Mouse (Mus musculus) spleen, adult 12 weeks (tissue): ENCODE results near the gene Creb3l2.
"Not testable (repeated sequence)": the region's sequence is repeated elsewhere in the genome, so short reads cannot be mapped to it uniquely, and the experiment has no call there.

Source experiments
- DNase-seq: peaks from one replicate; pipeline ENCODE4 v3.0.0; 2022; ENCODE audit warnings: low spot score

The Creb3l2 gene

DNA sequence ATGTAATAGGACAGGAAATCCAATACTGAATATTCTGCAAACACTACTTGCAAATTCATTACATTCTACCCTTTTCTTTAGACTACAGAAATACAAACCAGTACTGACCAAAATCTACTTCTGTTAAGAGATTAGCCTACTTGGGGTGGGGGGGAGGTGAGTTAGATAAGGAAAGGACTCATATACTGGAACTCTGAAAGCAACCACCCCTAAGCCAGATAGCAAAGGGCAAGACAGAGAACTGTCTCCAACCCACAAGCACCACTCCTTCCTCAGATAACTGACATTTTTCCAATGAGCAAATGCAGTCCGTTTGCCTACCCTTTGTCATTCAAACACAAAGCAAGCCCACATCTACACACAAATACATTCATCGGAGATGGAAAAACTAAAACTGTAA, 32.1 kb downstream of the Creb3l2 start:
- no peak for DNase-seq

DNA sequence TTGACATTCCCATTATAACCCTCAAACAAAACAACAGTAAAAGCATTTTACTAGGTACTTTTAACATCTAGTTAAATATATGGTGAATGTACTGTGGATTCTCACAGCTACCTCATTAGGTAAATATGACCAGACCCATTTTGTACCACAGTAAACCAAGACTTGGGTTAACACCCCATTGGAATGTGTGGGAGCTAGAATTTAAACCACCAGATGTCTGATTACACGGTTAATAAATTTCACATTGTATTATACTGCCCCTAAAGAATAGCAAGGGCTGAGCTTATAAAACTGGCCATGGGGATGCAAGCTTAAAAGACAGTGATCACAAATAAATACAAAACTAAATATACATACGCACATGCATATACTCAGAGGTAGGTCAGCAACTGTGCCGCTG, 34.1 kb downstream of the Creb3l2 start:
- no peak for DNase-seq

DNA sequence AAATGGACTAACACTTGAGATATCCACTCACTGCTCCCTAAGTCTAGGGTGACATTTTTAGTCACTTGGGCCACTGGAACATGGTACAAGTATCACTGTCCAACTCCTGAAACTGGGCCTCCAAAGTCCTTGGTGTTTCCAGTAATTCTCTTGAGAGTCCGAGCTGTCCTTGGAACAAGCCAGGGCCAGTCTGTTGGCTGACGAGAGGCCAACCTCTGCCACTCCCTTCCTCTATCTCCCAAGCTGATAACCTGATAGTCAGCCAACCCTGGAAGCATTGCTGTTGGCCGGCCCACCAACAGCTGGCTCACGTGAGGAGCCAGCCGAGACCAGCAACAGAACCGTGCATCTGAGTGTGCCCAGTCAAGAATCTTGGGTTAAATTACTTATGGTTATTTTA, 35.0 kb downstream of the Creb3l2 start:
- DNase-seq = no peak

GRCm38 (mm10) chr6:37406018-37406417, 35.9 kb downstream of the Creb3l2 start:
- no peak for DNase-seq

DNA sequence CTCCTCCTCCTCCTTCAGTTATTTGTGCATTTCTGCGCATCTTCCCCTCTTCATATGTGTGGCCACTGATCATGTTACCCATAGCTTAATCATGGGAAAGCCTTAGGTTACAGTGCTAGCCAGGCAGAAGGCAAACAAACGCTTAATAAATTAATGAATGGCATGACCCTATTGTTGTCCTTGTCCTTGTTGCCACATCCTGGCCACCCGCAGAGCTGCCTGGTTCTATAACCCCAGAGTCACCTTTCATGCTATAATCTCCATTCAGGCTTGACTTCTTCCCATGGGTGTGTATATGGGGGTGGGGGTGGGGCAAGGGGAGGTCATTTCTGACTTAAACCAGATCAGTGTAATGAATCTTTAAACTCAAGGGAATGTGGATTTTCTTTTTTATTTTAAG, 37.6 kb downstream of the Creb3l2 start:
- no peak for DNase-seq

GRCm38 (mm10) chr6:37401928-37402327, 40.0 kb downstream of the Creb3l2 start:
- no peak for DNase-seq

DNA sequence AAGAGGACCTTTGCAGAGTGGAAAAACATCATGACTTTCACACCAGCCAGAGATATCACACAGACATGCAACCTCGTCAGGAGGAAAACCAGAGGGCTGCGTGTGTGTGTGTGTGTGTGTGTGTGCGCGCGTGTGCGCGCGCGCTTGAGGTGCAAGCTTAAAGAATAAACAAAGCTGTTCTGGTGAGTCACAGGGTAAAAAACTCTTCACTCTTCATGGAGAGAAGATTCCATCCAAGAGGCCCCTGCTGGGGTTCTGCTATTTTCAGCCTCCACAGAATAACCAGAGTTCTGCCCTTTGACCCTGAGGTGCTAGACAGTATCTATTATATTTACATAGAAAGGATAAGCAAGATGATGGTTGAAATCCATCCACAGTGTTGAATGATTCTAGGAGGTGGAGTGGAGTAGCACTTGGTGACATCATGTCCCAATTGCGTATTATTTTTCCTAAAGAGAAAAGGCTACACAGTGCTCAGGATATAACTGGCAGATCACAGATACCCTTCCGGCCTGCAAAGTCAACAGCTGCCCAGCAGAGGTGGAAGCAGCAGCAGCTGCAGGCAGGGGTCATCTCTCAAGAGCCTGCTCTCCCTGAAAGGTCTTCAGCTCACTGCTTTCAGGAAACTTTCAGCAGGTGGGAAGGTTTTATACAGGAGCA, 41.0 kb downstream of the Creb3l2 start:
- no peak for DNase-seq

DNA sequence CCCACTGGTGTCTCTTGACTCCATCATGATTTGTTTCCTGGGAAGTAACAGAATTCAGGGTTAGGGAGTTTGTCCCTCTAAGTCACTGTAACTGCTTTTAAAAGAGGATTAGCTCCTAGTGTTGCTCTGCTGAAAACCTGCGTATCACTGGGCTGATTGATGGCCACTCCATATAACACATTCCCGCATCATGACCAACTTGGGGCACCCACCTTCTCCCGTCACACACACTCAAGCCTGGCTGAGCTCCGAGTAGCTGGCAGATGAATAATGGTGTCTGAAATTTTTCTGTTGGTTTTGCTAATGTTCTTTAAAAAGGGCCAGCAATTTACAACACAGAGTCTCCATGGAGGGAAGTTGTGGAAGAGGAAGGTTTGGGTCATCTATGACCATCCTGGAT, 41.8 kb downstream of the Creb3l2 start:
- DNase-seq = no peak

- no peak for DNase-seq
Measured at GRCm38 (mm10) chr6:37398943-37399342, 43.0 kb downstream of the Creb3l2 start.

DNA sequence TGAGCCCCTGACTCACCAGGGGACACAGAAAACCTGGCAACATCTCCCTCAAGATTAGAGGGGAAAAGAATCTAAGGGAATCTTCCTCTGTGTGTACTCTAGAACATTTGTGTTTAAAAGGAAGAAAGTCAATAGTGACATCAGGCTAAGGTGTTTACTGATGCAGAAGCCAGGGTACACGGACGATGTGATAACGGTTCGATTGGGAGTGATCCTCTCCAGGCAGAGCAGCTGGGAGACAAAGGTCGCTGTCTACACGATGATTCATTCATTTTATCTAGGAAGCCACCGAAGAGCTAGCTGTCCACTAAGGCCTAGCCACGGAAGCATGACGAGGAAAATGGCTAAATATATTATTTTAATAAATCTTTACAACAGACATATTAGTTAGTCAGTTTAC, 44.0 kb downstream of the Creb3l2 start:
- DNase-seq = no peak

- no peak for DNase-seq
Measured at GRCm38 (mm10) chr6:37397254-37397653, 44.7 kb downstream of the Creb3l2 start.

- DNase-seq = no peak
Measured at GRCm38 (mm10) chr6:37396127-37396526, 45.8 kb downstream of the Creb3l2 start.

GRCm38 (mm10) chr6:37393263-37393662, 48.7 kb downstream of the Creb3l2 start:
- DNase-seq = no peak

- no peak for DNase-seq
Measured at GRCm38 (mm10) chr6:37392262-37392661, 49.7 kb downstream of the Creb3l2 start.

DNA sequence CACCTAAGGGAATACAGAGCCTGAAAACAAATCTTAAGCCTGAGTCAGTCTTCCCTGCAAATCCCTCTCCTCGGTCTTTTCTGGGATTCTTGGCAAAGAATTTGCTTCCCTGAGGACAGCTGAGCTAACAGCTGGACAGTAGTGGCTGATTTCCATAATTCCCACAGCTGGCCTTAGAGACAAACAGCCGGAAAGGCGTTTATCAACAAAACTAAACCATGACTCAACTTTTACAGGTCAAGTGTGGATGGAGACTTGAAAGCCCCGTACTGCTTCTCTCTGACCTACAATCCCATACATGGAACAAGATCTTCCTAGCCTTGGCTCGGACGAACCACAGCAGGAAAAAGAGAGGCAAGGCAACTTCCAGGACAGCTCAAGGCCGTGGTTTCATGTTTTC, 50.6 kb downstream of the Creb3l2 start:
- DNase-seq = no peak

- no peak for DNase-seq
Measured at GRCm38 (mm10) chr6:37388960-37389359, 53.0 kb downstream of the Creb3l2 start.

- no peak for DNase-seq
Measured at GRCm38 (mm10) chr6:37388501-37388900, 53.4 kb downstream of the Creb3l2 start.

DNA sequence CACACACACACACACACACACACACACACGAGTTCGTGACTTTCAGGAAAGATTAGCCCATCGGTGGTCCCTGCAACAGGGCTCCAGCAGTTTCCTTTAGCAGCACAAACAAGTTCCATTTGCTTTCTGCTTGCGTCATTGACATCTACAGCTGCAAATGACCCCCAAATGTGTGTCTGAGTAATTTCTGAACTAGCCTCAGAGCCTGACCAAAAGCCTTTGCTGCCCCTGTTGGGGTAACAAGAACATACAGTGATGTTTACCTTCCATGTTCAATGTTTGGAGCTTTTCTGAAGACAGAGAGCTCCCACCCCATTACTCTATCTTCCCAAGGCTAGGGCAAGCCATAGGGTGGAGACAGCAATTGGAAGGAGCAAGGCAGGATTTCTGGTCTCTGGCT, 54.7 kb downstream of the Creb3l2 start:
- no peak for DNase-seq

GRCm38 (mm10) chr6:37385602-37386285, 56.2 kb downstream of the Creb3l2 start:
- no peak for DNase-seq

DNA sequence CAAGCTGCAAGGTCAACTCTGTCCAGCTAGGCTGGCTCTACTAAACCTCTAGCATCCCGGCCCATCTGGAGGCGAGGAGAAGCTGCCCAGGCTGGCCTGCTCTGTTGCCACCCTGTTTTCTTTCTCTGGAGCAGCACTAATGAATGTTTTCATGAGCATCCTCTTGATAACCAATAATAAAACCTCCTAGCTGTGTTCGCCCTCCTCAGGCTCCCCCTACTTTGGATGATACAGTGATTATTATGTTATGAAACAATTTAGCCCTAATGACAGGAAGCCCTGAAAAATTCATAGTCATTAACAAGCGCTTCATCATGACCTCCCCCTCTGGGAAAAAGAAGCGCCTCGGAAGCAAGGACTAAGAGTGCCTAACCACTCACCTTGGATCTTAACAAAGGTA, 59.2 kb downstream of the Creb3l2 start:
- no peak for DNase-seq

- no peak for DNase-seq
Measured at GRCm38 (mm10) chr6:37377836-37378580, 63.9 kb downstream of the Creb3l2 start.

GRCm38 (mm10) chr6:37377387-37377786, 64.6 kb downstream of the Creb3l2 start:
- not testable (repeated sequence) for DNase-seq

GRCm38 (mm10) chr6:37375452-37375851, 66.5 kb downstream of the Creb3l2 start:
- DNase-seq = no peak
